Mouse (Mus musculus): ENCODE results near the gene Aanat. TPM values are rescaled to one million over a fixed set of nuclear protein-coding genes. Genes with fewer than 3 reads are reported as not detected.
A peak's percentile ranks its signal among the peaks of the same experiment; 100 is the strongest.
"Not testable (repeated sequence)": the region's sequence is repeated elsewhere in the genome, so short reads cannot be mapped to it uniquely, and the experiment has no call there.

Aanat gene
- total RNA-seq, 2 experiments from 2014 or later = 1.0 to 1.6 TPM

GRCm38 (mm10) chr11:116598193-116598592 lies 12.0 kb downstream of the Aanat start:
- intact Hi-C loops (cut with DNase I) = no loop called here
- DNase-seq (ENCODE audit: extremely low spot score in 1 of 2, low spot score in 2 of 2) = peak in 1 of 2 experiments; percentile 28

DNA sequence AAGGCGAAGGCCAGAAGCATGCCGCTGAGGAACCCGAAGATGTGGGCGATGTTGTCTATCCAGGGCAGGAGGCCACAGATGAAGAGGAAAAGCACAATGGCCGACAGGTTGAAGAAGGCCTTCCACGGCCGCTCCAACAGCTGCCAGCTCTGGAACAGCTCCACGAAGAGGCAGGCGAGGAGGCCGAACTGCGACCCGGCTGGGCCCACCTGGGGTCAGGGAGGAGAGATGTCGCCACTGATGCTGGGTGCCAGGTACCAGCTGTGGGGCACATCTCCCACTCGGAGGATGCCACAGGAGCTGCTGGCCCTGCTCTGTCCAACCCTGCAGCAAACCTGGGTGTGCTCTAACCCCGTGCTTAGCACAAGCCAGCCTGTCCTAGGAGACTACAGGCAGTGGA lies 13.0 kb downstream of the Aanat start:
- intact Hi-C loops (cut with DNase I) = no loop called here
- DNase-seq (ENCODE audit: extremely low spot score in 1 of 2, low spot score in 2 of 2) = peak in 1 of 2 experiments; percentile 22

DNA sequence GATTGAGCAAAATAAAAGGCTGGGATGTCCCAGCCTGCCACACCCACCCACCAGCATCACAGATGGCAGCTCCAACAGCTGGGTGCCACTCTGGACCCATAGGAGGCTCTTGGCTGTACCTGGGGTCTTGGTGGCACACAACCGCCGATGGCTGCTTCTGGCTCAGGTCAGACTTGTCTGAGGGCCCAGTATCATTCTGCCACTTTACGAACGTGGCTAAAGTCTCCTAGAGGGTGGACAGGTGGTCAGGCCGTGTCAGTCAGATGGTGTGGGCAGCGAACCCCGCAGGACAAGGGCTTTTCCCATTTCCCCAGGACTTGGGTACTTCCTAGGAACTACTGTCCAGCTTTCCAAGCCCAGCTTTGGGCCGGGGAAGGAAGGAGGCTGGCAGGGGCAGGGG lies 14.9 kb downstream of the Aanat start:
- no peak for DNase-seq (ENCODE audit: extremely low spot score in 1 of 2, low spot score in 2 of 2)
- intact Hi-C loops (cut with DNase I) = no loop called here

DNA sequence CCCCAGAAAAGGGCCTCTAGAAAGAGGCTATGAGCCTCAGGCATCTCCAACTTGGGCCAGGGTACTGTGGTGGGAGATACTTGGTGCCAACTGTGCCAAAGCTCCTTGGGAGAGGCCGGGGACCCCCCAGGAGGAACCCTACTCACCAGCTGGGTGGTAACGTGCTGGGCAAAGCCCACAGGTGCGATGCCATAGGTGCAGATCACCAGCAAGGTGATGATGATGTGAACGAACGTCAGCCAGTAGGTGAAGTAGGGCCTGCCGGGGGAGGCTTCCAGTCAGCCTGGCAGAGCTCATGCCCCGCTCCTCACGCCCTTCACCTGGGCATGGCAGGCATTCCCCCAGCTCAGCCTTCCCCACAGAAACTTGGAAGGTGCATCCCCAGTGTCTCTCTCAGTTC lies 15.8 kb downstream of the Aanat start:
- peak in 1 of 2 experiments; percentile 19 for DNase-seq (ENCODE audit: extremely low spot score in 1 of 2, low spot score in 2 of 2)
- intact Hi-C loops (cut with DNase I) = no loop called here

DNA sequence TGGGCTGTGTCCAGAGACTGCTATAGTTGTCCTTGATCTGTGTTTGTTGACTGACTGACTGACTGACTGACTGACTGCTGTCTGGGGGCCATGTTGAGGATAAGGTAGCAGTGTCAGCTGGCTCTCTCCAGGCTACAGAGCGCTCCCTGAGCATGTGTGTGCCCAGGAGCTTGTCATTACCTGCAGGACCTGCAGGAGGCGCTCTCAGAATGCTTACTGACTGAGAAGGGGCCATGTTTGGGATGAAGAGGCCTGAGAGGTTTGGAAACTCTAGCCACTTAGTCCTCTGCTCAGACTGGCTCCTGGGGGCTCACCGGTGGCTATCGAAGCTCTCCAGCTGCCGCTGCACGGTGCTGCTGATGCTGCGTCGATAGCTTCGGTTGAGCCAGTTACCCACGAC lies 17.1 kb downstream of the Aanat start:
- DNase-seq (ENCODE audit: extremely low spot score in 1 of 2, low spot score in 2 of 2) = peak in 1 of 2 experiments; percentile 31
- intact Hi-C loops (cut with DNase I) = no loop called here

DNA sequence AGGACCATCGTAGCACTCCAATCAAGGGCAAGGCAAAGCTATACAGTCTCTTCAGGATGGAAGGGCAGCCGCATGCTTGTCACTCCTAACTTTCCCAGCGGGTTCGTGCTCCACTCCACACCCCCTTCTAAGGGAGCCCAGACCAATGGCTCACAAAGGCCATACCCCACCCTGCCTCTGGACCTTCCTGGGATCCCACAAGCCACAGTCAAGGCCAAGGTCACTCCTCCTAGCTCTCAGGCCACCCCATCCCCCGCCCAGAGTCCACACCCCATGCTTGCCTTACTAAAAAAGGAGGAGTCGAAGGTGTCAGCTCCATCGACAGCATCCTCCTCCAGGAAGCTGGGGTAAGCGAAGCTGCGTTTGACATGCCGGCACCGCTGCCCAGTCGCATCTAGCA lies 17.9 kb downstream of the Aanat start:
- peak in 1 of 2 experiments; percentile 23 for DNase-seq (ENCODE audit: extremely low spot score in 1 of 2, low spot score in 2 of 2)
- intact Hi-C loops (cut with DNase I) = no loop called here

GRCm38 (mm10) chr11:116607717-116608116 lies 21.5 kb downstream of the Aanat start:
- intact Hi-C loops (cut with DNase I) = no loop called here

GRCm38 (mm10) chr11:116609965-116610630 lies 23.9 kb downstream of the Aanat start:
- peak in 1 of 2 experiments; percentile 22 for DNase-seq (ENCODE audit: extremely low spot score in 1 of 2, low spot score in 2 of 2)
- intact Hi-C loops (cut with DNase I) = no loop called here

More at GRCm38 (mm10) chr11:116607717-116608116, 21.5 kb downstream of the Aanat start:
- no peak for DNase-seq (ENCODE audit: extremely low spot score in 1 of 2, low spot score in 2 of 2)

- intact Hi-C loops (cut with DNase I); DNase-seq (ENCODE audit: extremely low spot score in 1 of 2, low spot score in 2 of 2): not testable (repeated sequence)
Measured at GRCm38 (mm10) chr11:116611168-116611567, 24.9 kb downstream of the Aanat start.

DNA sequence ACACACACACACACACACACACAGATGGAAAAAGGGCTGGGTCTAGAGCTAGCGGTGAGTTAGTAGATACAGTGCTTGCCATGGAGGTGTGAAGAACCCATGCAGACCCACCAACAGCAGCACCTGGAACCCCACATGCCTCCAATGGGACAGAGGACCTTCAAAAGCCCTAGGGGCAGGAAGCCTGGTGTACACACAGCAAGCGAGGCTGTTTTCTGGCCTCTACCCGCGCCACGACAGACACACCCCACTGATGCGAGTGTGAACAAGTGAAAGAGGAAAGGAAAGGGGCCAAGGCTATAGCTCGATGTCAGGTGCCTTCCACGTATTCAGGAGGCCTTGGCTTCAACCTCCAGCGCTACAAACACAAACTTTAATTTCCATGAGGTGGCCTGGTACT lies 25.7 kb downstream of the Aanat start:
- intact Hi-C loops (cut with DNase I) = no loop called here
- no peak for DNase-seq (ENCODE audit: extremely low spot score in 1 of 2, low spot score in 2 of 2)

DNA sequence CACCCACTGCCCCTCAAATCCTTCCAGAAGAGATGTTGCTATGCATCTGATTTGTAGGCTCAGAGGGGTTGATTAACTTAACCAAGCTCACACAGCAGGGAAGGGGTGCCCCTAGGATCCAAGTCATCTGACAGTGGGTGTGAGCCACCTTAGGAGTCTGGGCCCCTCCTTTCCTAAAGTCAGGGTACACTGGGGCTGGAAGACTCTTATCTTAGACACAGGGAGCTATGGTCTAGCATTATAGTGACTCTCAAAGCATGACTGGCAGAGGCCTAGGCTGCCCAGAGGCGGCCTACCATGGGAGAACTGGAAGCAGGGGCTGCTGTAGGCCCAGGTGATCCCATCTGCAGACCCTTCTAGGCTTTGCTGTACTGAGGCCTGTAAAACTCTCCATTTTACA lies 26.3 kb downstream of the Aanat start:
- DNase-seq (ENCODE audit: extremely low spot score in 1 of 2, low spot score in 2 of 2) = no peak
- intact Hi-C loops (cut with DNase I) = no loop called here

DNA sequence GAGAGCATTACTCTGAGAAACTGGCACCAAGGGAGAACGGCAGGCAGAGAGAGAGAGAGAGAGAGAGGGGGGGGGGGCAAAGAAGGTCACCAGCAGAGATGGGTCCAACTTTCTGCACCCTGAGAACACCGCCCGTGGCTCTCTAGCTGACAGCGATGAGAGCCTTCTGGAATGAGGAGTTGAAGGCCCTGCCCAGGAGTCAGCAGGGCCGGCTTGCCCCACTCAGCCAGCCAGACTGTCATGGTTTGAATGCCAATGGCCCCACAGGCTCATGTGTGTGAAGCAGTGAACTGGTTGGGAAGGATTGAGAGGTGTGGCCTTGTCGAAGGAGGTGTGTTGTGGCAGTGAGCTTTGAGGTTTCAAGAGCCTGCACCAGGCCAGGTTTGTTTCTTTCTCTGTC lies 27.0 kb downstream of the Aanat start:
- intact Hi-C loops (cut with DNase I) = no loop called here

GRCm38 (mm10) chr11:116615735-116616437 lies 29.7 kb downstream of the Aanat start:
- intact Hi-C loops (cut with DNase I) = no loop called here

More for the DNA sequence above, 27.0 kb downstream of the Aanat start:
- no peak for DNase-seq (ENCODE audit: extremely low spot score in 1 of 2, low spot score in 2 of 2)

DNA sequence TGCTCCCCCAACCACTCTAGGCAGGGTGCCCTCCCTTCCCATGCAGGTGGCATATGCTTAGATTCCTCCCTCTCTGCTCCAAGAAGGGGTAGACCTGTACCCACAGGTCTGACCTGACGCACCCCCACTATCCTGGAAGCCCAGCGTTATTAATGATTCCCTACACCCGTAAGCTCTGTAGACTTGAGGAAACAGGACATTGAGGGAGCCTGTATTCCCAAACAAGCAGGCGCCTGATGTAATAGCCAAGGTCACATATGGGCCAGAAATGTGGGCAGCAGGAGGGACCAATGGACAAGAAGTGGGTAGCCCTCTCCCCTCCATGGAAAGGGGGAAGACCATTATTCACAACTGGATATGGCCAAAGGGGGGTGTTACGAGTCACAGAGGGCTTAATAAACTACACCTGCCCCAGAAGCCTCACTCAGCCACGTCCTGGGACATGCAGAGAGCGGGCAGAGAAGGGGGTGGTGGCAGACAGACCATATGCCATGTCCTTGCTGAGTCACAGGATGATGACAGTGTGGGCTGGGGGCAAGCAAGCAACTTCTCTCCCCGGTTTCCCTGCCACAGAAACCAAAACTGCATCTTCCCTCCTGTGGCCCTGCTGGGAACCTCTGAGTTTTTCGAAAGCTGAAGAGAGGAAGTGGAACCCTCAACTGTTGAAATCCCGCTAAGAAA lies 30.3 kb downstream of the Aanat start:
- intact Hi-C loops (cut with DNase I) = no loop called here

More at GRCm38 (mm10) chr11:116615735-116616437, 29.7 kb downstream of the Aanat start:
- DNase-seq (ENCODE audit: extremely low spot score in 1 of 2, low spot score in 2 of 2) = peak in 1 of 2 experiments; percentile 72

DNA sequence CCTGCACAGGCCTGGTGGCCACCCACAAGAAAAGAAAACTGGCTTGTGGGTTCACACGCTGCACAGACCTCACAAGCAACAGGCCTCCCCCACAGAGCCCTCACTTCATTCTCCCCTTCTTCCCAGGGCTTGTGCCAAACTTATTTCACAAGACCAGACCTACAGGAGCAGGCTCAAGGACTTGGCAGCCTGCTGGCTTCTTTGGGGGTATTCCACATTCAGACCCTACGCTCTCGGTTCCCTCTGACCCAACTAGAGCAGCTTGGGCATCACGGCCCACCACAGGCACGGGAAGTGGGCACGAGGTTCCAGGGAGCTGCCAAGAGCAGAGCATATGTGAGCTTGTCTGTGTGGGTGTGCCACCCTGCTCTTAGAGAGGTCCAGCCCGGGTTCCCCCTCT lies 31.4 kb downstream of the Aanat start:
- no peak for DNase-seq (ENCODE audit: extremely low spot score in 1 of 2, low spot score in 2 of 2)
- intact Hi-C loops (cut with DNase I) = no loop called here

More for the DNA sequence above, 30.3 kb downstream of the Aanat start:
- no peak for DNase-seq (ENCODE audit: extremely low spot score in 1 of 2, low spot score in 2 of 2)

DNA sequence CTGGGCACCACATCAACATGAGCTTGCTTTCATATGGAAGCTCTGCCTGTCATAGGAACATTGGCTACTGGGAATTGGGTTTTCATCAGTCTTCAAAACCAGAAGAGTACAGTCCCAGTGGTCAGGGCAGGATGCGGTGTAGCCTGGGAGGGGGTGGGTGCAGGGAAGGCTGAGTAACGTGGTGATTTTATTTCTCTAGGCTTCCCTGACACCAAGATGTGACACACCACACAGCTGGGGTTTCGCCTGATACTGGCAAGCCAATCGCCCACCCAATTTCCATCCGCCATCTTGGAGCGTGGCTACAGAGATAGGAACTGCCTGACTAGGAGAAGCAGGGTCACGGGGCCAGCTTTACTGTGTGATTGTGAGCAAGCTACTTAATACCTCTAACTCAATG lies 32.4 kb downstream of the Aanat start:
- intact Hi-C loops (cut with DNase I) = no loop called here
- DNase-seq (ENCODE audit: extremely low spot score in 1 of 2, low spot score in 2 of 2) = no peak

DNA sequence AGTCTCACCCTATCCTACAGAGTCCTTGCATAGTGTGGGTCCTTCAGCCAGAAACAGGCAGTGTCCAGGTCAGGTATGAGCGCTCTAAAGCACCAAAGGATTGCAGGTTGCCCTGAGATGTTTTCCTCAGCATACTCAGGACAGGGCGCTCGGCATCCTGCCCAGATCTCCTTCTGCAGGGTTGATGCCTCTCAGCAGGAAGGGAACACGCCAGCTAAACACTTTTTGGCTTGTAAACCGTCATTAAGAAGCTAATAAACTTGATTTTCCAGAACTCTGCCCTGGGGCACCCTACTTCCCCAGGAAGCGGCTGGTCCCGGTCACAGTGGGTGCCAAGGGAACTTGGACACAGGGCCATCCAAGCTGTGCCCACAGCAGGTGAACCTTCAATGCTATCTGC lies 32.9 kb downstream of the Aanat start:
- intact Hi-C loops (cut with DNase I) = no loop called here
- DNase-seq (ENCODE audit: extremely low spot score in 1 of 2, low spot score in 2 of 2) = no peak

DNA sequence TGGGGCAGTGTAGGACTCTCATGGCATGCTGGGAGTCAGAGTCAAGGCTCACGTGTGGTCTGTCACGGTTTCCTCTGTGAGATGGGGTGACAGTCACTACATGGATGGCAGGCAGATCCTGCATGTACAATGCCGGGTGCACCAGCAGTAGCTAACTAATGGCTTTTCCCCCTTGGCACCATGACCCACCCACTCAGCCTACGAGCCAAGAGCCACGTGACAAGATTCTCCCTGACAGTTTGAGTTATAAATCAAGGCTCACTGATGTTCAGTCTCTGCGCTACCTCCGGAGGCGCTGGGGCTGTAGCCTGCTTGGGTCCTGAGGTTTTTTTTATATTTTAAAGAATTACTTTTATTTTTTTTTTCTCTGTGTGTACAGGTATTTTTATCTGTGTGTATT lies 33.3 kb downstream of the Aanat start:
- no peak for DNase-seq (ENCODE audit: extremely low spot score in 1 of 2, low spot score in 2 of 2)
- intact Hi-C loops (cut with DNase I) = no loop called here

- intact Hi-C loops (cut with DNase I) = loop anchor here (10.0 kb wide), 1 partner anchor 125 kb away; the partner anchor contains the start of gene Prpsap1
- no peak for DNase-seq (ENCODE audit: extremely low spot score in 1 of 2, low spot score in 2 of 2)
Measured at GRCm38 (mm10) chr11:116620073-116620472, 33.8 kb downstream of the Aanat start.
